Mouse (Mus musculus) cortical plate, adult 2 months (tissue): Measurements from ENCODE around the gene C4b.

Source experiments
- CTCF ChIP-seq: fragments of 200-500 bp; IDR thresholded peaks from 2 replicates; pipeline ENCODE4 v1.5.1; 2011; ENCODE audit warnings: mild to moderate bottlenecking, control low read depth, low read length; ENCODE audit not compliant: insufficient read depth; ENCODE audit errors: extremely low read depth
- POLR2A ChIP-seq: fragments of 200-500 bp; IDR thresholded peaks from 2 replicates; pipeline ENCODE4 v1.6.1; 2011; ENCODE audit warnings: mild to moderate bottlenecking, low read length, control low read depth; ENCODE audit not compliant: insufficient read depth; ENCODE audit errors: extremely low read depth

- TF ChIP-seq CTCF (peak; percentile 57), POLR2A (no peak)
Observed at GRCm38 (mm10) chr17:34712951-34713350, 30.7 kb downstream of the C4b start.
